Mouse (Mus musculus) neural tube, embryonic 12.5 days (tissue): ENCODE measurements at regions not wholly inside any gene's neighbourhood (a gene's known extent, or its start where the extent isn't known, plus 50 kb on each side); places are given as distances from the start of the nearest gene placed in this dataset.

ENCODE experiments used
- ATAC-seq: fragments of 200-750 bp; cut with Nextera tagmentation; 2 replicates; pipeline ENCODE4 v1.8.0; 2017; ENCODE audit warnings: low read depth, mild to moderate bottlenecking, moderate TSS enrichment, moderate library complexity; ENCODE audit not compliant: low FRiP score
- H3K27ac ChIP-seq: fragments of 300-500 bp; sonication (generic); 2 replicates; pipeline ENCODE4 v1.5.1; 2016
- H3K27me3 ChIP-seq: fragments of 300-500 bp; sonication (generic); replicated peaks from 2 replicates; pipeline ENCODE4 v1.6.1; 2016; ENCODE audit warnings: mild to moderate bottlenecking
- H3K36me3 ChIP-seq: fragments of 300-500 bp; sonication (generic); 2 replicates; pipeline ENCODE4 v1.6.1; 2016; ENCODE audit warnings: mild to moderate bottlenecking
- H3K4me1 ChIP-seq: fragments of 300-500 bp; sonication (generic); 2 replicates; pipeline ENCODE4 v1.6.1; 2016
- H3K4me2 ChIP-seq: fragments of 300-500 bp; sonication (generic); replicated peaks from 2 replicates; pipeline ENCODE4 v1.6.1; 2016; ENCODE audit warnings: mild to moderate bottlenecking
- H3K4me3 ChIP-seq: fragments of 300-500 bp; sonication (generic); 2 replicates; pipeline ENCODE4 v1.5.1; 2016
- H3K9ac ChIP-seq: fragments of 300-500 bp; sonication (generic); 2 replicates; pipeline ENCODE4 v1.6.1; 2016; ENCODE audit warnings: mild to moderate bottlenecking
- H3K9me3 ChIP-seq: fragments of 300-500 bp; sonication (generic); 2 replicates; pipeline ENCODE4 v1.6.1; 2016; ENCODE audit warnings: mild to moderate bottlenecking
- WGBS: fragments of 180-500 bp; shearing (Covaris S2); methylation state at CpG from one replicate; pipeline ENCODE4 v1.1.7; 2016; 5-methylcytosine and 5-hydroxymethylcytosine counted together

GRCm38 (mm10) chr8:82265745-82266144, 137.3 kb downstream of the Il15 start:
- Histone ChIP-seq H3K9me3 (no peaks in the 10 kb centered on the region), H3K9ac (no peak overlapping the region), H3K4me2 (no peak overlapping the region), H3K4me3 (no peak overlapping the region), H3K27me3 (no peaks in the 10 kb centered on the region), H3K27ac (no peak overlapping the region), H3K36me3 (no peaks in the 10 kb centered on the region), H3K4me1 (no peaks in the 10 kb centered on the region)
- 82% methylated on average over 3 of the region's 3 CpGs for WGBS
- ATAC-seq: no peak

GRCm38 (mm10) chr8:82262196-82262595, 140.8 kb downstream of the Il15 start:
- Histone ChIP-seq H3K27me3 (no peaks in the 10 kb centered on the region), H3K4me3 (no peak overlapping the region), H3K36me3 (no peaks in the 10 kb centered on the region), H3K4me2 (no peak overlapping the region), H3K9ac (no peak overlapping the region), H3K27ac (no peak overlapping the region), H3K9me3 (no peaks in the 10 kb centered on the region), H3K4me1 (no peaks in the 10 kb centered on the region)
- WGBS: 68% methylated on average over 4 of the region's 4 CpGs
- ATAC-seq: no peak

- no peak overlapping the region for H3K4me2 ChIP-seq
- ATAC-seq: no peak
- no peaks in the 10 kb centered on the region for H3K27me3 ChIP-seq
- no peaks in the 10 kb centered on the region for H3K9me3 ChIP-seq
- H3K4me3 ChIP-seq: no peak overlapping the region
- no peaks in the 10 kb centered on the region for H3K4me1 ChIP-seq
- no peak overlapping the region for H3K27ac ChIP-seq
- no peaks in the 10 kb centered on the region for H3K36me3 ChIP-seq
- H3K9ac ChIP-seq: no peak overlapping the region
- 89% methylated on average over 1 of the region's 1 CpGs for WGBS
These were observed 142.4 kb downstream of the Il15 start for GRCm38 (mm10) chr8:82260613-82261012.

- Histone ChIP-seq H3K4me3 (no peak overlapping the region), H3K4me2 (no peak overlapping the region), H3K27me3 (no peaks in the 10 kb centered on the region), H3K4me1 (no peaks in the 10 kb centered on the region), H3K9me3 (no peaks in the 10 kb centered on the region), H3K27ac (no peak overlapping the region), H3K9ac (no peak overlapping the region), H3K36me3 (no peaks in the 10 kb centered on the region)
- WGBS: 94% methylated on average over 2 of the region's 2 CpGs
- no peak for ATAC-seq
These were observed 147.2 kb downstream of the Il15 start for GRCm38 (mm10) chr8:82255815-82256214.

GRCm38 (mm10) chr8:82252406-82252805, 150.6 kb downstream of the Il15 start:
- Histone ChIP-seq H3K9me3 (no peaks in the 10 kb centered on the region), H3K4me1 (no peaks in the 10 kb centered on the region), H3K9ac (no peak overlapping the region), H3K27ac (no peak overlapping the region), H3K27me3 (no peaks in the 10 kb centered on the region), H3K4me3 (no peak overlapping the region), H3K36me3 (no peaks in the 10 kb centered on the region), H3K4me2 (no peak overlapping the region)
- ATAC-seq: no peak

GRCm38 (mm10) chr8:82249841-82250577, 153.0 kb downstream of the Il15 start:
- Histone ChIP-seq H3K4me2 (no peak overlapping the region), H3K27ac (no peak overlapping the region), H3K9me3 (no peaks in the 10 kb centered on the region), H3K9ac (no peak overlapping the region), H3K4me3 (no peak overlapping the region), H3K27me3 (no peaks in the 10 kb centered on the region), H3K36me3 (no peaks in the 10 kb centered on the region), H3K4me1 (no peaks in the 10 kb centered on the region)
- no peak for ATAC-seq
- 88% methylated on average over 3 of the region's 3 CpGs for WGBS

GRCm38 (mm10) chr8:82244076-82244475, 158.9 kb downstream of the Il15 start:
- H3K27me3 ChIP-seq: no peaks in the 10 kb centered on the region
- 78% methylated on average over 2 of the region's 2 CpGs for WGBS
- H3K4me3 ChIP-seq: no peak overlapping the region
- ATAC-seq: no peak
- H3K4me1 ChIP-seq: no peaks in the 10 kb centered on the region
- H3K9me3 ChIP-seq: no peaks in the 10 kb centered on the region
- no peak overlapping the region for H3K27ac ChIP-seq
- no peak overlapping the region for H3K9ac ChIP-seq
- no peaks in the 10 kb centered on the region for H3K36me3 ChIP-seq
- no peak overlapping the region for H3K4me2 ChIP-seq

- Histone ChIP-seq H3K4me2 (no peak overlapping the region), H3K4me1 (no peaks in the 10 kb centered on the region), H3K36me3 (no peaks in the 10 kb centered on the region), H3K4me3 (no peak overlapping the region), H3K27ac (no peak overlapping the region), H3K9me3 (no peaks in the 10 kb centered on the region), H3K27me3 (no peaks in the 10 kb centered on the region), H3K9ac (no peak overlapping the region)
- no peak for ATAC-seq
- WGBS: 73% methylated on average over 2 of the region's 2 CpGs
These were observed 173.1 kb downstream of the Il15 start for GRCm38 (mm10) chr8:82229883-82230282.

- Histone ChIP-seq H3K9me3 (no peaks in the 10 kb centered on the region), H3K4me1 (no peaks in the 10 kb centered on the region), H3K9ac (no peak overlapping the region), H3K27ac (no peak overlapping the region), H3K4me3 (no peak overlapping the region), H3K36me3 (no peaks in the 10 kb centered on the region), H3K4me2 (no peak overlapping the region), H3K27me3 (no peaks in the 10 kb centered on the region)
- 48% methylated on average over 3 of the region's 3 CpGs for WGBS
- ATAC-seq: no peak
These were observed 201.3 kb downstream of the Il15 start for GRCm38 (mm10) chr8:82201746-82202145.

GRCm38 (mm10) chr8:82200176-82200575, 202.8 kb downstream of the Il15 start:
- Histone ChIP-seq H3K4me3 (no peak overlapping the region), H3K27ac (no peak overlapping the region), H3K36me3 (no peaks in the 10 kb centered on the region), H3K9ac (no peak overlapping the region), H3K27me3 (no peaks in the 10 kb centered on the region), H3K9me3 (no peaks in the 10 kb centered on the region), H3K4me1 (no peaks in the 10 kb centered on the region), H3K4me2 (no peak overlapping the region)
- no peak for ATAC-seq
- WGBS: 90% methylated on average over 3 of the region's 3 CpGs

GRCm38 (mm10) chr8:82196504-82196903, 206.5 kb downstream of the Il15 start:
- no peak overlapping the region for H3K4me2 ChIP-seq
- no peaks in the 10 kb centered on the region for H3K4me1 ChIP-seq
- ATAC-seq: no peak
- no peak overlapping the region for H3K4me3 ChIP-seq
- no peak overlapping the region for H3K27ac ChIP-seq
- H3K27me3 ChIP-seq: no peaks in the 10 kb centered on the region
- no peak overlapping the region for H3K9ac ChIP-seq
- 87% methylated on average over 3 of the region's 3 CpGs for WGBS
- H3K36me3 ChIP-seq: no peaks in the 10 kb centered on the region
- H3K9me3 ChIP-seq: no peaks in the 10 kb centered on the region

GRCm38 (mm10) chr8:82195112-82195511, 207.9 kb downstream of the Il15 start:
- Histone ChIP-seq H3K4me2 (no peak overlapping the region), H3K9ac (no peak overlapping the region), H3K36me3 (no peaks in the 10 kb centered on the region), H3K4me1 (no peaks in the 10 kb centered on the region), H3K27me3 (no peaks in the 10 kb centered on the region), H3K4me3 (no peak overlapping the region), H3K9me3 (no peaks in the 10 kb centered on the region), H3K27ac (no peak overlapping the region)
- ATAC-seq: no peak
- 84% methylated on average over 5 of the region's 5 CpGs for WGBS

- Histone ChIP-seq H3K27me3 (no peaks in the 10 kb centered on the region), H3K27ac (no peak overlapping the region), H3K4me1 (no peaks in the 10 kb centered on the region), H3K4me3 (no peak overlapping the region), H3K9me3 (no peaks in the 10 kb centered on the region), H3K36me3 (no peaks in the 10 kb centered on the region), H3K4me2 (no peak overlapping the region), H3K9ac (no peak overlapping the region)
- 87% methylated on average over 2 of the region's 2 CpGs for WGBS
- ATAC-seq: no peak
These were observed 212.0 kb downstream of the Il15 start for GRCm38 (mm10) chr8:82191011-82191410.
